Mouse (Mus musculus) MEL (cell line): ENCODE measurements around the gene Gorab.

Experiments used
- CTCF ChIP-seq, 3 experiments: IDR thresholded peaks in 2 of 3; conservative IDR thresholded peaks in 1 of 3; 2 replicates each; pipeline ENCODE4 v1.5.1; 2011 to 2012; ENCODE audit warnings: low read length in 3 of 3, low read depth in 2 of 3, mild to moderate bottlenecking in 2 of 3, improper control_type of control experiment in 1 of 3, inconsistent platforms in 1 of 3, mixed read lengths in 1 of 3, moderate library complexity in 1 of 3; ENCODE audit not compliant: control insufficient read depth in 1 of 3, insufficient read depth in 1 of 3, poor library complexity in 1 of 3, severe bottlenecking in 1 of 3
- EP300 ChIP-seq, 2 experiments: IDR thresholded peaks; 2 replicates each; pipeline ENCODE4 v1.6.1; 2011; ENCODE audit warnings: improper control_type of control experiment in 2 of 2, low read length in 2 of 2, low read depth in 1 of 2, mild to moderate bottlenecking in 1 of 2
- GATA1 ChIP-seq: IDR thresholded peaks from 2 replicates; pipeline ENCODE4 v1.6.1; 2011; ENCODE audit warnings: low read depth, low read length, improper control_type of control experiment
- POLR2A ChIP-seq, 2 experiments: IDR thresholded peaks; 2 replicates each; pipeline ENCODE4 v1.6.1; 2011 to 2012; ENCODE audit warnings: low read length in 2 of 2, mild to moderate bottlenecking in 2 of 2, control low read depth in 1 of 2, improper control_type of control experiment in 1 of 2, low read depth in 1 of 2, moderate library complexity in 1 of 2; ENCODE audit not compliant: control insufficient read depth in 1 of 2, insufficient read depth in 1 of 2, poor library complexity in 1 of 2
- POLR2AphosphoS2 ChIP-seq: IDR thresholded peaks from 2 replicates; pipeline ENCODE4 v1.6.1; 2011; ENCODE audit warnings: low read length, improper control_type of control experiment
- POLR2AphosphoS5 ChIP-seq: IDR thresholded peaks from 2 replicates; pipeline ENCODE4 v1.6.1; 2012; ENCODE audit warnings: low read depth, borderline replicate concordance, mild to moderate bottlenecking, inconsistent platforms, low read length, moderate library complexity, mixed read lengths
- RAD21 ChIP-seq: IDR thresholded peaks from 2 replicates; pipeline ENCODE4 v1.6.1; 2011; ENCODE audit warnings: mild to moderate bottlenecking, low read depth, low read length, improper control_type of control experiment
- RCOR1 ChIP-seq: IDR thresholded peaks from 2 replicates; pipeline ENCODE4 v1.6.1; 2012; ENCODE audit warnings: low read depth, mild to moderate bottlenecking, inconsistent platforms, low read length, improper control_type of control experiment
- SIN3A ChIP-seq: IDR thresholded peaks from 2 replicates; pipeline ENCODE4 v1.6.1; 2012; ENCODE audit warnings: low read length, improper control_type of control experiment, inconsistent platforms

GRCm38 (mm10) chr1:163403498-163404126 lies at the start of gene Gorab:
- peak; percentile 59; the same call in 1 of the 2 replicates for TF ChIP-seq RCOR1
- TF ChIP-seq POLR2A (IDR thresholded peaks at IDR 0.05; ENCODE audit: control insufficient read depth in 1 of 2, insufficient read depth in 1 of 2, low read depth in 1 of 2, low read length in 2 of 2, poor library complexity in 1 of 2), result peak; percentile 57 to 69; a peak in 3 of 4 replicates
- TF ChIP-seq CTCF (IDR thresholded peaks at IDR 0.05 in 2 of 3, conservative IDR thresholded peaks at IDR 0.05 in 1 of 3; ENCODE audit: control insufficient read depth in 1 of 3, insufficient read depth in 1 of 3, low read depth in 2 of 3, low read length in 3 of 3, poor library complexity in 1 of 3, severe bottlenecking in 1 of 3), result no peak
- TF ChIP-seq EP300 (IDR thresholded peaks at IDR 0.05; ENCODE audit: low read depth in 1 of 2, low read length in 2 of 2), result no peak
- no peak for TF ChIP-seq POLR2AphosphoS5
- no peak for TF ChIP-seq GATA1
- TF ChIP-seq POLR2AphosphoS2, result peak; percentile 67
- TF ChIP-seq RAD21, result no peak
- peak; percentile 95 for TF ChIP-seq SIN3A
